Mouse (Mus musculus) layer of hippocampus, postnatal 14 days (tissue): ENCODE measurements around the gene Pcsk6. TPM values are rescaled to one million over a fixed set of nuclear protein-coding genes. Genes with fewer than 3 reads are reported as not detected.
"Not testable (repeated sequence)": the region's sequence is repeated elsewhere in the genome, so short reads cannot be mapped to it uniquely, and the experiment has no call there.

Experiments
- DNase-seq, 2 experiments: peaks; one replicate each; pipeline ENCODE4 v3.0.0; 2021 to 2022; ENCODE audit warnings: low spot score in 2 of 2, mixed read lengths in 1 of 2
- long read RNA-seq, 2 experiments: library from polyadenylated mRNA; stranded (forward); transcript quantifications; one replicate each; pipeline ENCODE4 v2.0.0; 2021
- total RNA-seq, 2 experiments: library from RNA; stranded (reverse); gene quantifications; 2 replicates each; pipeline ENCODE4 v1.2.3; 2021

Pcsk6 gene
- 10 to 100 TPM; 11.5 to 15.6 TPM for total RNA-seq
- long read RNA-seq, experiment 1, full-length matches to known transcripts = 2 of 4 reads
- long read RNA-seq, experiment 1, partial matches to known transcripts = 1 of 4 reads
- long read RNA-seq, experiment 1, other reads (novel, unspliced or antisense) = 1 of 4 reads
- long read RNA-seq, experiment 2, partial matches to known transcripts = 5 of 5 reads
- long read RNA-seq, experiment 2, other reads (novel, unspliced or antisense) = 0 of 5 reads

- DNase-seq = peak in 1 of 2 experiments; percentile 17
Observed at GRCm38 (mm10) chr7:65861591-65862472, at the start of gene Pcsk6. TSS of gene Pcsk6 (plus strand) at chr7:65861734.

- no peak for DNase-seq
Observed at GRCm38 (mm10) chr7:65813611-65814212, 47.8 kb upstream of the Pcsk6 start.

GRCm38 (mm10) chr7:65817564-65817963 is 44.0 kb upstream of the Pcsk6 start:
- no peak for DNase-seq

GRCm38 (mm10) chr7:65820391-65820790 is 41.1 kb upstream of the Pcsk6 start:
- no peak for DNase-seq

- DNase-seq = not testable (repeated sequence)
Observed at GRCm38 (mm10) chr7:65821901-65822300, 39.6 kb upstream of the Pcsk6 start.

- DNase-seq = no peak
Observed at GRCm38 (mm10) chr7:65822506-65823119, 38.9 kb upstream of the Pcsk6 start.

GRCm38 (mm10) chr7:65839756-65840155 is 21.8 kb upstream of the Pcsk6 start:
- DNase-seq = no peak

GRCm38 (mm10) chr7:65843210-65843609 is 18.3 kb upstream of the Pcsk6 start:
- no peak for DNase-seq

- DNase-seq = no peak
Observed at GRCm38 (mm10) chr7:65860981-65861380, 553 bp upstream of the Pcsk6 start.

- DNase-seq = no peak
Observed at GRCm38 (mm10) chr7:65862473-65863176, 1.1 kb downstream of the Pcsk6 start.

- DNase-seq = no peak
Observed at GRCm38 (mm10) chr7:65869173-65869572, 7.6 kb downstream of the Pcsk6 start.

GRCm38 (mm10) chr7:65869794-65870193 is 8.3 kb downstream of the Pcsk6 start:
- DNase-seq = no peak

GRCm38 (mm10) chr7:65870227-65870626 is 8.7 kb downstream of the Pcsk6 start:
- no peak for DNase-seq

GRCm38 (mm10) chr7:65870928-65871580 is 9.5 kb downstream of the Pcsk6 start:
- DNase-seq = peak in 1 of 2 experiments; percentile 72

- no peak for DNase-seq
Observed at GRCm38 (mm10) chr7:65871851-65872250, 10.3 kb downstream of the Pcsk6 start.

- DNase-seq = no peak
Observed at GRCm38 (mm10) chr7:65873176-65873845, 11.8 kb downstream of the Pcsk6 start.

- no peak for DNase-seq
Observed at GRCm38 (mm10) chr7:65873902-65874301, 12.4 kb downstream of the Pcsk6 start.

GRCm38 (mm10) chr7:65876596-65876995 is 15.1 kb downstream of the Pcsk6 start:
- DNase-seq = no peak

GRCm38 (mm10) chr7:65878234-65878633 is 16.7 kb downstream of the Pcsk6 start:
- no peak for DNase-seq

GRCm38 (mm10) chr7:65879330-65879729 is 17.8 kb downstream of the Pcsk6 start:
- DNase-seq = no peak
